Mouse (Mus musculus): ENCODE results near the gene Clip3.

DNA sequence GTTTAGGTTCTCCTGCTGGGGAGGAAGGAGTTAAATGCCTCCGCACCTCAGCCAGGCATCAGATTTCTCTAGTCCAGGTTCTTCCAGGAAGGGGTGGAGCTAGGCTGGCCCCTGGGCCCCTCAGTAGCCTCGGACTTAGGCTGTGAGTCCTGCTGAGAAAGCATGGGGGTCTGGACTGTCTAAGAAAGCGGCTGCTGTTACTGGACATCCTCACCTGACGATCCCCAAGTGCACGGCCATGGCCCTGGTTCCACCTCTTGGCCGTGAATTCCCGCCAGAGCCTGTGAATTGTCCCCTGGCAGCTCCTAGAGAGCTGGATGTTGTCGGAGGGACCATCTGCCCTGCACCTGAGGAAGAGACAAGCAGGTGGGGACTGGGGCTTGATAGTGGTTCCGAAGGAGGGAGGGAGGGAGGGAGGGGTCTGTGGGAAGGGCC, 23.2 kb downstream of the Clip3 start, which contains the start of gene Syne4:
- TF ChIP-seq CTCF (IDR thresholded peaks at IDR 0.05; ENCODE audit: borderline replicate concordance, control insufficient read depth, extremely low read depth, insufficient read depth, low read length, poor library complexity) (no peak), POLR2A (IDR thresholded peaks at IDR 0.05; ENCODE audit: control insufficient read depth, extremely low read depth, insufficient read depth, low read length, poor library complexity) (no peak)
